Mouse (Mus musculus): Measurements from ENCODE around the gene Ctf2. TPM values are rescaled to one million over a fixed set of nuclear protein-coding genes. Genes with fewer than 3 reads are reported as not detected.
"Not testable (repeated sequence)": the region's sequence is repeated elsewhere in the genome, so short reads cannot be mapped to it uniquely, and the experiment has no call there.

The Ctf2 gene
- polyA plus RNA-seq, 1 experiment, result not detected

- peak; percentile 60 for DNase-seq (ENCODE audit: low spot score)
Measured at GRCm38 (mm10) chr7:127712461-127713385, 19.2 kb downstream of the Ctf2 start, which contains the start of gene Ctf1. Gene Ctf1, plus strand, starts transcription at chr7:127712736.

GRCm38 (mm10) chr7:127711456-127711855, 20.5 kb downstream of the Ctf2 start:
- DNase-seq (ENCODE audit: low spot score), result no peak

GRCm38 (mm10) chr7:127711031-127711430, 20.9 kb downstream of the Ctf2 start:
- DNase-seq (ENCODE audit: low spot score), result no peak

GRCm38 (mm10) chr7:127709261-127709979, 22.5 kb downstream of the Ctf2 start:
- DNase-seq (ENCODE audit: low spot score), result no peak

GRCm38 (mm10) chr7:127708207-127709078, 23.5 kb downstream of the Ctf2 start, which contains the start of gene Bcl7c:
Gene Bcl7c, minus strand, starts transcription at chr7:127708933.
- peak; percentile 83 for DNase-seq (ENCODE audit: low spot score)

- no peak for DNase-seq (ENCODE audit: low spot score)
Measured at GRCm38 (mm10) chr7:127707957-127708206, 24.1 kb downstream of the Ctf2 start.

- DNase-seq (ENCODE audit: low spot score), result no peak
Measured at GRCm38 (mm10) chr7:127707045-127707956, 24.7 kb downstream of the Ctf2 start.

GRCm38 (mm10) chr7:127705706-127706105, 26.3 kb downstream of the Ctf2 start:
- DNase-seq (ENCODE audit: low spot score), result no peak

- DNase-seq (ENCODE audit: low spot score), result no peak
Measured at GRCm38 (mm10) chr7:127704598-127704997, 27.4 kb downstream of the Ctf2 start.

GRCm38 (mm10) chr7:127703561-127704178, 28.3 kb downstream of the Ctf2 start:
- no peak for DNase-seq (ENCODE audit: low spot score)

GRCm38 (mm10) chr7:127700712-127701331, 31.1 kb downstream of the Ctf2 start:
- DNase-seq (ENCODE audit: low spot score), result no peak

- no peak for DNase-seq (ENCODE audit: low spot score)
Measured at GRCm38 (mm10) chr7:127698986-127699385, 33.0 kb downstream of the Ctf2 start.

- not testable (repeated sequence) for DNase-seq (ENCODE audit: low spot score)
Measured at GRCm38 (mm10) chr7:127693730-127694129, 38.2 kb downstream of the Ctf2 start.

GRCm38 (mm10) chr7:127693290-127693689, 38.7 kb downstream of the Ctf2 start:
- DNase-seq (ENCODE audit: low spot score), result no peak

- DNase-seq (ENCODE audit: low spot score), result peak; percentile 45
Measured at GRCm38 (mm10) chr7:127691221-127691989, 40.6 kb downstream of the Ctf2 start.

- no peak for DNase-seq (ENCODE audit: low spot score)
Measured at GRCm38 (mm10) chr7:127689626-127690280, 42.2 kb downstream of the Ctf2 start.

- DNase-seq (ENCODE audit: low spot score), result no peak
Measured at GRCm38 (mm10) chr7:127688935-127689334, 43.0 kb downstream of the Ctf2 start.

GRCm38 (mm10) chr7:127686740-127687449, 45.1 kb downstream of the Ctf2 start:
- no peak for DNase-seq (ENCODE audit: low spot score)
